Mouse (Mus musculus) kidney, adult 2 months (tissue): ENCODE data around the gene Mgl2. TPM values are rescaled to one million over a fixed set of nuclear protein-coding genes. Genes with fewer than 3 reads are reported as not detected.

Experiments
- DNase-seq: peaks from one replicate; pipeline ENCODE4 v3.0.0; 2021
- H3K27ac ChIP-seq: fragments of 200-500 bp; 2 replicates; pipeline ENCODE4 v1.5.1; 2012; ENCODE audit warnings: low read depth, low read length, control low read depth, inconsistent platforms; ENCODE audit not compliant: insufficient read depth
- H3K27me3 ChIP-seq: fragments of 200-500 bp; replicated peaks from 2 replicates; pipeline ENCODE4 v1.6.1; 2012; ENCODE audit warnings: mild to moderate bottlenecking, moderate library complexity, low read length, inconsistent platforms; ENCODE audit not compliant: control insufficient read depth, insufficient read depth
- H3K36me3 ChIP-seq: fragments of 200-500 bp; 2 replicates; pipeline ENCODE4 v1.6.1; 2012; ENCODE audit warnings: mild to moderate bottlenecking, moderate library complexity, low read length, inconsistent platforms; ENCODE audit not compliant: control insufficient read depth, insufficient read depth
- H3K4me1 ChIP-seq: fragments of 200-500 bp; 2 replicates; pipeline ENCODE4 v1.6.1; 2011; ENCODE audit warnings: low read length; ENCODE audit not compliant: control insufficient read depth, insufficient read depth
- H3K4me3 ChIP-seq: fragments of 200-500 bp; 2 replicates; pipeline ENCODE4 v1.5.1; 2011; ENCODE audit warnings: mild to moderate bottlenecking, low read depth, low read length, control low read depth; ENCODE audit not compliant: insufficient read depth
- CTCF ChIP-seq: fragments of 200-500 bp; conservative IDR thresholded peaks from 2 replicates; pipeline ENCODE4 v1.5.1; 2011; ENCODE audit warnings: low read depth, mild to moderate bottlenecking, control low read depth, low read length, moderate library complexity, mixed read lengths; ENCODE audit not compliant: insufficient read depth, insufficient read length
- POLR2A ChIP-seq: fragments of 200-500 bp; IDR thresholded peaks from one replicate; pipeline ENCODE4 v1.6.1; 2011; ENCODE audit warnings: low read depth, low read length, control low read depth
- WGBS: fragments of 180-500 bp; shearing (Covaris S2); methylation state at CpG from one replicate; pipeline ENCODE4 v1.1.7; 2018; 5-methylcytosine and 5-hydroxymethylcytosine counted together
- polyA plus RNA-seq: library from polyadenylated mRNA; depleted of rRNA; stranded (reverse); fragments of >200 nt; gene quantifications from 2 replicates; pipeline ENCODE4 v1.2.3, GENCODE M21; 2012; rRNA removed

Gene Mgl2
- polyA plus RNA-seq: 5.0 and 6.2 TPM in 2 replicates

GRCm38 (mm10) chr11:70129926-70130379 is at the start of gene Mgl2:
Gene Mgl2, plus strand, starts transcription at chr11:70130329.
- no peak within 1 kb of the TSS for H3K4me3 ChIP-seq

GRCm38 (mm10) chr11:70080803-70081590 is 49.1 kb upstream of the Mgl2 start:
- H3K27ac ChIP-seq: no peak overlapping the region
- TF ChIP-seq POLR2A (no peak), CTCF (no peak)

More at GRCm38 (mm10) chr11:70129926-70130379, at the start of gene Mgl2:
- H3K4me1 ChIP-seq: no peaks in the 10 kb centered on the region
- WGBS: 65% methylated on average over 9 of the region's 9 CpGs
- no peaks in the 10 kb centered on the region for H3K27me3 ChIP-seq
- TF ChIP-seq CTCF (no peak), POLR2A (no peak)
- no peak within 1 kb of the TSS for H3K27ac ChIP-seq
- peak; percentile 1 for DNase-seq
- H3K36me3 ChIP-seq: no peaks in the 10 kb centered on the region

GRCm38 (mm10) chr11:70084563-70084962 is 45.6 kb upstream of the Mgl2 start:
- DNase-seq: no peak
- H3K4me1 ChIP-seq: no peaks in the 10 kb centered on the region
- no peaks in the 10 kb centered on the region for H3K36me3 ChIP-seq
- WGBS: 83% methylated on average over 8 of the region's 8 CpGs
- TF ChIP-seq POLR2A: no peak
- no peak for TF ChIP-seq CTCF
- H3K4me3 ChIP-seq: no peak overlapping the region
- H3K27me3 ChIP-seq: no peaks in the 10 kb centered on the region
- H3K27ac ChIP-seq: no peak overlapping the region

More at GRCm38 (mm10) chr11:70080803-70081590, 49.1 kb upstream of the Mgl2 start:
- Histone ChIP-seq H3K4me3 (no peak overlapping the region), H3K36me3 (no peaks in the 10 kb centered on the region), H3K27me3 (no peaks in the 10 kb centered on the region), H3K4me1 (no peaks in the 10 kb centered on the region)
- DNase-seq: no peak
- WGBS: 84% methylated on average over 15 of the region's 15 CpGs

GRCm38 (mm10) chr11:70091986-70092783 is 37.9 kb upstream of the Mgl2 start, which contains the start of gene Asgr2:
Gene Asgr2, plus strand, starts transcription at chr11:70092644.
- Histone ChIP-seq H3K27ac (no peak within 1 kb of the TSS), H3K36me3 (no peaks in the 10 kb centered on the region), H3K4me1 (no peaks in the 10 kb centered on the region; the same call in 1 of the 2 replicates), H3K4me3 (no peak within 1 kb of the TSS), H3K27me3 (no peaks in the 10 kb centered on the region)
- WGBS: 58% methylated on average over 12 of the region's 12 CpGs
- TF ChIP-seq POLR2A (no peak), CTCF (no peak)
- DNase-seq: peak; percentile 42

GRCm38 (mm10) chr11:70097396-70097795 is 32.7 kb upstream of the Mgl2 start:
- TF ChIP-seq POLR2A (no peak), CTCF (no peak)
- Histone ChIP-seq H3K4me3 (no peak overlapping the region), H3K27me3 (no peaks in the 10 kb centered on the region), H3K27ac (no peak overlapping the region), H3K4me1 (no peaks in the 10 kb centered on the region; the same call in 1 of the 2 replicates), H3K36me3 (no peaks in the 10 kb centered on the region)
- DNase-seq: no peak
- 75% methylated on average over 11 of the region's 11 CpGs for WGBS

- TF ChIP-seq CTCF: no peak
- Histone ChIP-seq H3K4me1 (no peaks in the 10 kb centered on the region), H3K27me3 (no peaks in the 10 kb centered on the region), H3K4me3 (no peak overlapping the region), H3K27ac (no peak overlapping the region), H3K36me3 (no peaks in the 10 kb centered on the region)
- WGBS: 91% methylated on average over 2 of the region's 2 CpGs
- DNase-seq: no peak
Observed at GRCm38 (mm10) chr11:70099102-70099501, 31.0 kb upstream of the Mgl2 start.

- whole genome bisulfite sequencing: 85% methylated on average over 2 of the region's 2 CpGs
- H3K4me1 ChIP-seq: no peaks in the 10 kb centered on the region
- H3K27ac ChIP-seq: no peak overlapping the region
- no peaks in the 10 kb centered on the region for H3K27me3 ChIP-seq
- TF ChIP-seq POLR2A: no peak
- no peak for TF ChIP-seq CTCF
- no peak overlapping the region for H3K4me3 ChIP-seq
- H3K36me3 ChIP-seq: no peaks in the 10 kb centered on the region
- no peak for DNase-seq
Observed at GRCm38 (mm10) chr11:70099809-70100208, 30.3 kb upstream of the Mgl2 start.
